Mouse (Mus musculus): ENCODE results near the gene Nxpe2. TPM values are rescaled to one million over a fixed set of nuclear protein-coding genes. Genes with fewer than 3 reads are reported as not detected.

Nxpe2 gene
- polyA plus RNA-seq, 1 experiment = 1.4 TPM

DNA sequence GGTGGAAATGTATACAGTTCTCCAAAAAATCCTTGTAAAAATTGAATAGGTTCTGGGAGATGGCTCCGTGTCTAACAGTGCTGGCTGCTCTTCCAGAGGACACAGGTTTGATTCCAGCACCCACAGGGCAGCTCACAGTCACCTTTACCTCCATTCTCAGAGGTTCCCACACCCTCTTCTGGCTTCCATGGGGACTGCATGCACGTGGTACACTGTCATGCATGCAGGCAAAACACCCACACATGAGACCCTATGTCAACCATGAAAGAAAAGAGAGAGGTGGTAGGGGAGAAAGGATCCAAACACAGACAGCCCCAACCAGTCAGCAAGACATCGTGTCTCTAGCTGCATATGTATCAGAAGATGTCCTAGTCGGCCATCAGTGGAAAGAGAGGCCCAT lies 7.6 kb upstream of the Nxpe2 start:
- TF ChIP-seq CTCF (conservative IDR thresholded peaks at IDR 0.05; ENCODE audit: insufficient read depth, insufficient read length, low read depth, low read length) = peak; percentile 25; the same call in 1 of the 2 replicates
- TF ChIP-seq POLR2A (IDR thresholded peaks at IDR 0.05; ENCODE audit: low read depth, low read length) = no peak

DNA sequence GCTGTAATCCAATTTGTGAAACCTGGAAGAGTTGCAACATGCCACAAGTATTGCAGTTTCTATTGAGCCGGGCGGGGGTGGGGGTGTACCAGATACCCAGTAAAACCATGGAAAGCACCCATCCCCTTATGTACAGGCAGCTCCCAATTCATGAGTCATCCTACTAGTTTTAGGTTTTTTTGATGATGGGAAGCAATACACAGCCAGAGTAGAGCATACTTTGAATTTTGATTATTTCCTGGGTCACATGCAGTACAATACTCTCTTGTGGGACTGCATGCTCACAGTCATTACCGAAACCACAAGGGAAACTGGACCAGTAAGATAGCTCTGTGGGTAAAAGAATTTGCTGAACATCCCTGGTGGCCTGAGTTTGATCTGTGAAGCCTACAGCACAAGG lies 3.8 kb upstream of the Nxpe2 start:
- TF ChIP-seq POLR2A (IDR thresholded peaks at IDR 0.05; ENCODE audit: low read depth, low read length) (no peak), CTCF (conservative IDR thresholded peaks at IDR 0.05; ENCODE audit: insufficient read depth, insufficient read length, low read depth, low read length) (no peak)

More for the DNA sequence above, 7.6 kb upstream of the Nxpe2 start:
- Histone ChIP-seq H3K4me3 (ENCODE audit: insufficient read depth, low read depth, low read length) (no peak overlapping the region), H3K4me1 (ENCODE audit: control insufficient read depth, insufficient read depth, low read length) (no peaks in the 10 kb centered on the region), H3K27ac (ENCODE audit: insufficient read depth, low read depth, low read length) (no peak overlapping the region), H3K36me3 (ENCODE audit: control insufficient read depth, insufficient read depth, low read length) (no peaks in the 10 kb centered on the region), H3K27me3 (replicated peaks; ENCODE audit: control insufficient read depth, insufficient read depth, low read length) (no peaks in the 10 kb centered on the region)
- DNase-seq = no peak
- 77% methylated on average over 4 of the region's 4 CpGs for WGBS

DNA sequence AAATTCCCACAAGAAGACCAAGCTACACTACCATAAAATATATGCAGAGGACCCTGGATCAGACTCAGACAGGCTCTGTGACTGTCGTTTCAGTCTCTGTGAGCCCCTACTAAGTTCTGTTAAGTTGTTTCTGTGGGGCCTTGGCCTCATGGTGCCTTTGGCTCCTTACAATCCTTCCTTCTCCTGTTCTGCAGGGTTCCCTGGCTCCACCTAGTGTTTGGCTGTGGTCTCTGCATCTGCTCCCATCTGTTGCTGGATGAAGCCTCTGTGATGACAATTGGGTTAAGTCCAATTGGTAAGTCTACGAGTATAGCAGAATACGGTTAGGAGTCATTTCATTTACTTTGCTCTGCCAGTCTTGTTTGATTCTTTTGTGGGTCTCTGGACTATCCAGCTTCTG lies 1.5 kb upstream of the Nxpe2 start:
- Histone ChIP-seq H3K36me3 (ENCODE audit: control insufficient read depth, insufficient read depth, low read length) (no peaks in the 10 kb centered on the region), H3K4me1 (ENCODE audit: control insufficient read depth, insufficient read depth, low read length) (no peaks in the 10 kb centered on the region), H3K27me3 (replicated peaks; ENCODE audit: control insufficient read depth, insufficient read depth, low read length) (no peaks in the 10 kb centered on the region), H3K27ac (ENCODE audit: insufficient read depth, low read depth, low read length) (no peak overlapping the region), H3K4me3 (ENCODE audit: insufficient read depth, low read depth, low read length) (no peak overlapping the region)
- 35% methylated on average over 3 of the region's 3 CpGs for WGBS
- DNase-seq = peak; percentile 83
- TF ChIP-seq POLR2A (IDR thresholded peaks at IDR 0.05; ENCODE audit: low read depth, low read length) = no peak
- TF ChIP-seq CTCF (conservative IDR thresholded peaks at IDR 0.05; ENCODE audit: insufficient read depth, insufficient read length, low read depth, low read length) = peak; percentile 98

More for the DNA sequence above, 3.8 kb upstream of the Nxpe2 start:
- H3K27ac ChIP-seq (ENCODE audit: insufficient read depth, low read depth, low read length) = no peak overlapping the region
- H3K4me3 ChIP-seq (ENCODE audit: insufficient read depth, low read depth, low read length) = no peak overlapping the region
- H3K36me3 ChIP-seq (ENCODE audit: control insufficient read depth, insufficient read depth, low read length) = no peaks in the 10 kb centered on the region
- 95% methylated on average over 3 of the region's 3 CpGs for WGBS
- H3K27me3 ChIP-seq (replicated peaks; ENCODE audit: control insufficient read depth, insufficient read depth, low read length) = no peaks in the 10 kb centered on the region
- DNase-seq = no peak
- H3K4me1 ChIP-seq (ENCODE audit: control insufficient read depth, insufficient read depth, low read length) = no peaks in the 10 kb centered on the region

DNA sequence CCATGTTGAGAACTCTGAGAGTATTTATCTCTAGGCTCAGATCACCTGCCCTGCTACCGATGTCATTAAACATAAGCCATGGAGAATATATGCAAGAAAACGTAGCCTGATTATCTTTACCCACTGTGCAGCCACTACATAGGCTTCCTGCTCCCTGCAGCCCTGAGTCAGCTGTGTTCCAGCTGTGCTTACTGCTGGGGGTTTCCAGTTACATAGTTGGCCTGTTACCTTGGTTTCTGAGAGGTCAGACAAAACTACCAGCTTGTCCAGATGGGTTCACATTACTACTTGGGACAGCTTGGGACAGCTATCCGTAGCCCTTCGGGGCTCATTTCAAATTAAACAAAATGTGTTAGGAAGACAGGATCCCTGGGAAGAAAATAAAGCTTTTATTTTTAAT lies 868 bp upstream of the Nxpe2 start:
- TF ChIP-seq CTCF (conservative IDR thresholded peaks at IDR 0.05; ENCODE audit: insufficient read depth, insufficient read length, low read depth, low read length) (no peak), POLR2A (IDR thresholded peaks at IDR 0.05; ENCODE audit: low read depth, low read length) (no peak)
- 66% methylated on average over 4 of the region's 4 CpGs for WGBS

DNA sequence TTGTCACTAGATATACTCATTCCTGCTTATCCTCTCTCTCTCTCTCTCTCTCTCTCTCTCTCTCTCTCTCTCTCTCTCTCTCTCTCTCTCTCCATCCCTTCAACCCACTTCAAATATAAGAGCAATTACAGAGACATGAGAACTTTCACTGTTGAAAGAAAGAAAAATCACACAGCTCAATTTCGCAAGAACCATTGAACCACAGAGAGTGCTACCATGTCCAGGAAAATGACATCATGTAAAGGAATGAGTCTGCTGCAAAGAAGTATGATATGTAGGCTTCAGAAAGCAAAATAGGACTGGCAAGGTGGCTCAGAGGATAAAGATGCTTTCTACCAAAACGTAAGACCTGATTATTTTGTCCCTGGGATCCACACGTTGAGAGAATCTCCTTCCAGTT lies 7.4 kb downstream of the Nxpe2 start:
- H3K4me1 ChIP-seq (ENCODE audit: control insufficient read depth, insufficient read depth, low read length) = no peaks in the 10 kb centered on the region
- no peaks in the 10 kb centered on the region for H3K27me3 ChIP-seq (replicated peaks; ENCODE audit: control insufficient read depth, insufficient read depth, low read length)
- DNase-seq = no peak
- TF ChIP-seq POLR2A (IDR thresholded peaks at IDR 0.05; ENCODE audit: low read depth, low read length) = no peak
- no peak for TF ChIP-seq CTCF (conservative IDR thresholded peaks at IDR 0.05; ENCODE audit: insufficient read depth, insufficient read length, low read depth, low read length)
- H3K27ac ChIP-seq (ENCODE audit: insufficient read depth, low read depth, low read length) = no peak overlapping the region
- H3K36me3 ChIP-seq (ENCODE audit: control insufficient read depth, insufficient read depth, low read length) = no peaks in the 10 kb centered on the region
- WGBS = 84% methylated on average over 3 of the region's 3 CpGs
- no peak overlapping the region for H3K4me3 ChIP-seq (ENCODE audit: insufficient read depth, low read depth, low read length)

More for the DNA sequence above, 868 bp upstream of the Nxpe2 start:
- Histone ChIP-seq H3K36me3 (ENCODE audit: control insufficient read depth, insufficient read depth, low read length) (no peaks in the 10 kb centered on the region), H3K27ac (ENCODE audit: insufficient read depth, low read depth, low read length) (no peak overlapping the region), H3K4me3 (ENCODE audit: insufficient read depth, low read depth, low read length) (no peak overlapping the region), H3K27me3 (replicated peaks; ENCODE audit: control insufficient read depth, insufficient read depth, low read length) (no peaks in the 10 kb centered on the region), H3K4me1 (ENCODE audit: control insufficient read depth, insufficient read depth, low read length) (no peaks in the 10 kb centered on the region)
- no peak for DNase-seq

DNA sequence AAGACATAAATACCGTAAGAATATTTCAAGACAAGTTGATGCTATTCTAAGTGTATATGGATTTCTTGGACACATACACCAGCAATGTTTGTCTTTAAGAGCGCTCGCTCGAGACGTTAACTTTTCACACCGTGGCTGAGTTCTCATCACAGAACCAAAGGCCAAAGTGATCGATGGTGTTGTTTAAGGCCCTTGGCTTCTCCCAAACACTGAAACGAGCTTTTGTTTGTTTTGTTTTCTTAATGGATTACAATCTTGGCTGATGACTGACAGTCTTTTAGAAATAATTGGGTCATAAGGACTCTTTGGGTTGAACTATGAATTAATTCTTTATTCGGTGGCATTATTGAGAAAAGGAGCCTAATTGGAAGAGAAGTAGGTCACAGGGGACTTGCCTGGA lies 7.8 kb downstream of the Nxpe2 start:
- 82% methylated on average over 9 of the region's 9 CpGs for WGBS
- no peak for DNase-seq
- no peaks in the 10 kb centered on the region for H3K27me3 ChIP-seq (replicated peaks; ENCODE audit: control insufficient read depth, insufficient read depth, low read length)
- H3K27ac ChIP-seq (ENCODE audit: insufficient read depth, low read depth, low read length) = no peak overlapping the region
- H3K36me3 ChIP-seq (ENCODE audit: control insufficient read depth, insufficient read depth, low read length) = no peaks in the 10 kb centered on the region
- TF ChIP-seq CTCF (conservative IDR thresholded peaks at IDR 0.05; ENCODE audit: insufficient read depth, insufficient read length, low read depth, low read length) = no peak
- no peak for TF ChIP-seq POLR2A (IDR thresholded peaks at IDR 0.05; ENCODE audit: low read depth, low read length)
- H3K4me1 ChIP-seq (ENCODE audit: control insufficient read depth, insufficient read depth, low read length) = no peaks in the 10 kb centered on the region
- H3K4me3 ChIP-seq (ENCODE audit: insufficient read depth, low read depth, low read length) = no peak overlapping the region

DNA sequence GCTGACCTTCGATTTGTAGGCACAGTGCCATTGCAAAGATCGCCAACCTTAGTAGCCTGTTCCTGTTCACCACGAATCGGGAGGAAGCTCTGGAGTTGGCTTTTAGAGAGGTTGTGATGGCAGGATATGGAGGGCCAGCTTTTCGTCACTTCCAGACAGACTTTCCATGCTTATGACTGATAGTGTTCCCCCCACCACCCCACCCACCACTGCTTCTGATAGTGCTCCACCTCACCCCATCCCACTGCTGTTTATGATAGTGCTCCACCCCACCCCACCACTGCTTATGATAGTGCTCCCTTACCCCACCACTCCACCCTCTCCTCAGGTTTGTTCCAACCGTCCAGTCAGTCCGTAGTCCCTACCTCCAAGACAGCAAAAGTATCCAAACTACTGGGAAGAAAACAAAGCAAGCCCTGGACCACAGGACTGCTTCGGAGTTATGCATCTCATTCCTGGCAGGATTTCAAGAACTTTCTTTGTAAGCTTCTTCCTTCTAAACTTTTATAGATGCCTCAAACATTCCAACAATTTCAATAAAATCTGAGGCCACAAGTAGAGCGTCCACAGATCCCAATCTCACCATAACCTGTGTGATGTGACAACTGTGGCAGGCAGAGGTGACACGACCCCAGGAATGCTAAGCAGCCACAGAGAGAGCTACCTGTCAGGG lies 12.4 kb downstream of the Nxpe2 start:
- TF ChIP-seq CTCF (conservative IDR thresholded peaks at IDR 0.05; ENCODE audit: insufficient read depth, insufficient read length, low read depth, low read length) (no peak), POLR2A (IDR thresholded peaks at IDR 0.05; ENCODE audit: low read depth, low read length) (no peak)
- WGBS = 62% methylated on average over 10 of the region's 10 CpGs
- no peak overlapping the region for H3K4me3 ChIP-seq (ENCODE audit: insufficient read depth, low read depth, low read length)

More for the DNA sequence above, 12.4 kb downstream of the Nxpe2 start:
- Histone ChIP-seq H3K36me3 (ENCODE audit: control insufficient read depth, insufficient read depth, low read length) (no peaks in the 10 kb centered on the region), H3K27me3 (replicated peaks; ENCODE audit: control insufficient read depth, insufficient read depth, low read length) (no peaks in the 10 kb centered on the region), H3K27ac (ENCODE audit: insufficient read depth, low read depth, low read length) (no peak overlapping the region), H3K4me1 (ENCODE audit: control insufficient read depth, insufficient read depth, low read length) (no peaks in the 10 kb centered on the region)
- DNase-seq = no peak
